Mouse (Mus musculus) cerebellum, adult 11-12 months (tissue): ENCODE results near the gene H2-Q4.
"Not testable (repeated sequence)": the region's sequence is repeated elsewhere in the genome, so short reads cannot be mapped to it uniquely, and the experiment has no call there.

Source experiments
- DNase-seq: peaks from one replicate; pipeline ENCODE4 v3.0.0; 2022

Gene H2-Q4

GRCm38 (mm10) chr17:35379369-35379728 lies at the start of gene H2-Q4:
Gene H2-Q4 (plus strand): TSS chr17:35379617.
- peak; percentile 36 for DNase-seq

- DNase-seq, result not testable (repeated sequence)
Measured at GRCm38 (mm10) chr17:35329714-35330113, 49.7 kb upstream of the H2-Q4 start.

- not testable (repeated sequence) for DNase-seq
Measured at GRCm38 (mm10) chr17:35331546-35331945, 47.9 kb upstream of the H2-Q4 start.

GRCm38 (mm10) chr17:35342071-35342671 lies 37.2 kb upstream of the H2-Q4 start, which contains the start of gene H2-Q2:
Gene H2-Q2 (plus strand): TSS chr17:35342242.
- no peak for DNase-seq

DNA sequence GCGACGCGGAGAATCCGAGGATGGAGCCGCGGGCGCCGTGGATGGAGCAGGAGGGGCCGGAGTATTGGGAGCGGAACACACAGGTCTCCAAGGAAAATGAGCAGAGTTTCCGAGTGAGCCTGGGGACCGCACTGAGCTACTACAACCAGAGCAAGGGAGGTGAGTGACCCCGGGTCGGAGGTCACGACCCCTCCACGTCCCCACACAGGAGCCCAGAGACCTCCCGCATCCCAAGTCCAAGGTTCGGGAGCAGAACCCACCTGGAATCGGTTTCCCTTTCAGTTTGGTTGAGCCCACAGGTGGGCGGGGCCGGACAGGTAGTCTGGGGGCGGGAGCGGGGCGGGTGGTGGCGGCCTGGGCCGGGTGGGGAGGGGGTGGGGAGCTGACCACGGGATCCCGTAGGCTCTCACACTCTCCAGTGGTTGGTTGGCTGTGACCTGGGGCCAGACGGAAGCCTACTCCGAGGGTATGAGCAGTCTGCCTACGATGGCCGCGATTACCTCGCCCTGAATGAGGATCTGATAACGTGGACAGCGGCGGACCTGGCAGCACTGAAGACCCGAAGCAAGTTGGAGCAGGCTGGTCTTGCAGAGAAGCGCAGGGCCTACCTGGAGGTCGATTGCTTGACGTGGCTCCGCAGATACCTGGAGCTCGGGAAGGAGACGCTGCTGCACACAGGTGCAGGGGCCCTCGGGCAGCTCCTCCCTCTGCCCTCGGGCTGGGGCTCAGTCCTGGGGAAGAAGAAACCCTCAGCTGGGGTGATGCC lies 36.5 kb upstream of the H2-Q4 start:
- no peak for DNase-seq

GRCm38 (mm10) chr17:35347659-35348058 lies 31.8 kb upstream of the H2-Q4 start:
- not testable (repeated sequence) for DNase-seq

DNA sequence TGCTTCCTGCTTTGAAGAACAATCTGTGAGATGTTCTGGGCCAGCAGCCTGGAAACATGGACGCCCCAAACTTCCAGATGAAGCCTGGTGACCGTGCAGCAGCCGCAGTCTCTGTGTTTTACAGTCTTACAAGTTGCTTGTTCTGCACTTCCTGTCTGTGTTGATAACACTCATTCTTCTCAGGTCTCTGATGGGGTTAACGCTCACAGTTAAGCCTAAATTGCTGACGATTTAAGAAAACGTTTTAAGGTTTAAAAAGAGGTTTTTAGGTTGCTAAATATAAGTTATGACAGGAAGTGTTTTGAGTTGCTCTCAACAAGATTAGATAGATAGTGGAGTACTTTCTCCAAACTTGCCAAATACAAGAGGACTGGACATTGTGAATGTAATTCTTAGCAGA lies 26.1 kb upstream of the H2-Q4 start:
- DNase-seq, result not testable (repeated sequence)

DNA sequence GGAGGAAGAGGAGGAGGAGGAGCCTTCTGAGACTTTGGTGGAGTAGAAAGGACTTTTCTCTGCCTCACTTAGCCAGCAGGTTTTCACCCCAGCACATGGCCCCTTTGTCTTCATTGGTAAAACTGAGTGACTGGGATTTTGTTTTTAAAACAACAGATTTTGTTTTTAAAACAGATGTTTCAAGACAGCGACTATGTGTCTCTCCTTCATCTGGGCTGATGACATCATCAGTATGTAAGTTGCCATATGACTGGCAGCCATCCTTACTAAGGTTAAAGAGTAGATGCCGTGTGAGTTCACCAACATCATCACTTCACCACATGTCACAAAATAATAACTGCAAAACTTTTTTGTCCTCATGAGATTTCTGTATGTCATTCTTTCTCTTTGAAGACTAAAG lies 25.3 kb upstream of the H2-Q4 start:
- DNase-seq, result no peak

DNA sequence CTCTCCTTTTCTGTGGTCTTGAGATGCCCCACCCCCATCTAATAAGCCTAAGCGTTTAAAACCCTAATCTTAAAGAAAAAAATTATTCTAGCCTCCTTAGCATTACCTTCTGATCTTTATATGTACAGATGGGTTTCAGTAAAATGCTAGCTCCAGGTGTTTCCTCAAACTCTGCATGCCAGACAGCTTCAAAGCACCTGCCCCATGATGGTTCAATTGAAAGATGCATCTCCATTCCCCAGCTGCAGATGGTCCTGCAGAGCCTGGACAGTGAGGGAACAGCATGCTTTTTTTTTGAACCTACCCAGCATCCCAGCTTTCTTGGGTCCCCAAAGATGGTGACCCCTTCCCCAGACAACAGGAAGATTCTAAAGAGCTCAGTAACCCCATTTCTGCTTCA lies 22.3 kb upstream of the H2-Q4 start:
- DNase-seq, result no peak

- no peak for DNase-seq
Measured at GRCm38 (mm10) chr17:35358763-35359469, 20.5 kb upstream of the H2-Q4 start.

DNA sequence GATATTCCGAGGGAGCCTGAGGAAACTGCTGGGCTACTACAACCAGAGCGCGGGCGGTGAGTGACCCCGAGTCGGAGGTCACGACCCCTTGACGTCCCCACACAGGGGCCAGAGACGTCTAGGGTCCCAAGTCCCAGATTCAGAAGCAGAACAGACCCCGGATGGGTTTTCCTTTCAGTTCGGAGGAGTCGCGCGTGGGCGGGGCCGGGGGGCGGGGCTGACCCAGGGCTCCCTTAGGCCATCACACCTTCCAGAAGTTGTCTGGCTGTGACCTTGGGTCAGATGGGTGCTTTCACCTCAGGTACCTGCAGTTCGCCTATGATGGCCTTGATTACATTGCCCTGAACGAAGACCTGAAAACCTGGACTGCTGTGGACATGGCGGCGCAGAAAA lies 20.0 kb upstream of the H2-Q4 start:
- no peak for DNase-seq

DNA sequence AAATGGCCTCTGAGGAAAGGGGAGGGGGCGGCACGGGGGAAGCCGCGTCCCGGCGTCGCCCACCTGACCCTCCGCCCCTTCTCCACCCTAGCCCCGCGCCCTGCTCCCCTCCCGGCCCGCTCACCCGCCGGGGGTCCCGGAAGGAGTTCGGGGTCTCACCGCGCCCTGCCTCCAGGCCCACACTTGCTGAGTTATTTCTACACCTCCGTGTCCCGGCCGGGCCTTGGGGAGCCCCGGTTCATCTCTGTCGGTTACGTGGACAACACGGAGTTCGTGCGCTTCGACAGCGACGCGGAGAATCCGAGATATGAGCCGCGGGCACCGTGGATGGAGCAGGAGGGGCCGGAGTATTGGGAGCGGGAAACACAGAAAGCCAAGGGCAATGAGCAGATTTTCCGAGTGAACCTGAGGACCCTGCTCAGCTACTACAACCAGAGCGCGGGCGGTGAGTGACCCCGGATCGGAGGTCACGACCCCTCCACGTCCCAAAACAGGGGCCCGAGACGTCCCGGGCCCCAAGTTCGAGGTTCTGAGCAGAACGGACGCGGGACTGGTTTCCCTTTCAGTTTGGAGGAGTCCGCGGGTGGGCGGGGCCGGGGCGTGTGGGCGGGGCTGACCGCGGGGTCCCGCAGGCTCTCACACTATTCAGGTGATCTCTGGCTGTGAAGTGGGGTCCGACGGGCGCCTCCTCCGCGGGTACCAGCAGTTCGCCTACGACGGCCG lies 473 bp downstream of the H2-Q4 start:
- no peak for DNase-seq

GRCm38 (mm10) chr17:35389796-35390195 lies 10.4 kb downstream of the H2-Q4 start:
- not testable (repeated sequence) for DNase-seq

DNA sequence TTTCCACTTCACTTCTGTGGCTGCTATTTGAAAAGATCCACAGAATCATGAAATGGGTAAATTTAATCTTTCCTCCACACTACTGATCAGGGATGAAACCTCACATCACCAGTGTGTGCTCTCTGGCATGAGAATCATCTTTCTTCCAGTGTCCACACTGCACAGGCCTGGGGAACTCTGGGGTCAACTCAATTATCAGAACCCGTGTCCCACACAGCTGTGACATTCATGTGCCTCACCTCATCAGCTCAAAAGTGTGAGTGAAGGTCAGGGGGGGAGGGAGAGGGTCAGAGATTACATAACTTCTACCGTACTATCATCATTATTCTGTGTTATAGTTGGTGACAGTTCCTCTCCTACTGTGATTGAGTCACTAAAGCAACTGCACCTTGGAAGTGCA lies 13.3 kb downstream of the H2-Q4 start:
- DNase-seq, result not testable (repeated sequence)

DNA sequence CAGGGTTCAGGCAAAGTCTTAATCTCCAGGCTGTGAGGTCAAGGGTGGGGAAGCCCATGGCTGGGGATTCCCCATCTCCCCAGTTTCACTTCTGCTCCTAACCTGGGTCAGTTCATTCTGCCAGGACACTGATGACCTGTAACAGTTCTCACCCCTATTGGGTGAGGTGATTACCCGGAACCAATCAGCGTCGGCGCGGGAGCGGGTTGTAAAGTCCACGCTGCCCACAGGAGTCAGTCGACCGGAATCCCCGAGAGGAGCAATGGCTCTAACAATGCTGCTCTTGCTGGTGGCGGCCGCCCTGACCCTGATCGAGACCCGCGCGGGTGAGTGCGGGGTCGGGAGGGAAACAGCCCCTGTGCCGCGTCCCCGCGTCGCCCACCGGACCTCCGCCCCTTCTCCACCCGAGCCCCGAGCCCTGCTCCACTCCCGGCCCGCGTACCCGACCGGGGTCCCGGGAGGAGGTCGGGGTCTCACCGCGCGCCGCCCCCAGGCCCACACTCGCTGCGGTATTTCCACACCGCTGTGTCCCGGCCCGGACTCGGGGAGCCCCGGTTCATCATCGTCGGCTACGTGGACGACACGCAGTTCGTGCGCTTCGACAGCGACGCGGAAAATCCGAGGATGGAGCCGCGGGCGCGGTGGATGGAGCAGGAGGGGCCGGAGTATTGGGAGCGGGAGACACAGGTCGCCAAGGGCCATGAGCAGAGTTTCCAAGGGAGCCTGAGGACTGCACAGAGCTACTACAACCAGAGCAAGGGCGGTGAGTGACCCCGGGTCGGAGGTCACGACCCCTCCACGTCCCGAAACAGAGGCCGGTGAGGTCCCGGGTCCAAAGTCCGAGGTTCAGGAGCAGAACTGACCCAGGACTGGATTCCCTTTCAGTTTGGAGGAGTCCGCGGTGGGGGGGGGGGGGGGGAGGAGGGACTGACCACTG lies 14.7 kb downstream of the H2-Q4 start:
- DNase-seq, result not testable (repeated sequence)

- not testable (repeated sequence) for DNase-seq
Measured at GRCm38 (mm10) chr17:35396956-35397355, 17.5 kb downstream of the H2-Q4 start.

DNA sequence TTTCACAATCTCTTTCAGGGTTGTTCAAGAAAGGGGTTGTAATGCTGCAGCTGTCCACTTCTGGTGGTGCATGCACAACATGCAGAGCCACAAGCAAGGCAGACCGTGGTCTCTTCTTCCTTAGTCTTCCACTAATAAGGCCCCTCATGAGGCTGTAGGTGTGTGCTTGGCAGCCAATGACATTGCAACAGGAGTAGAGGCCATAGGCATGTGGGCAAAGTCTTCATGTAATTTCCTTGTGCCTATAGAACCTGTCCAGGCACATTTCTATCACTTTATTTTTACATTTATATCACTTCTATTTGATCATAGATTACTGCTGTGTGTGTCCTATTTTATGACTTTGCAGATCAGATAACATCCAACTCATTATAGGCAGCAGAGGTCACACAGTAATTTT lies 33.6 kb downstream of the H2-Q4 start:
- DNase-seq, result not testable (repeated sequence)

- not testable (repeated sequence) for DNase-seq
Measured at GRCm38 (mm10) chr17:35415273-35416129, 36.1 kb downstream of the H2-Q4 start.

DNA sequence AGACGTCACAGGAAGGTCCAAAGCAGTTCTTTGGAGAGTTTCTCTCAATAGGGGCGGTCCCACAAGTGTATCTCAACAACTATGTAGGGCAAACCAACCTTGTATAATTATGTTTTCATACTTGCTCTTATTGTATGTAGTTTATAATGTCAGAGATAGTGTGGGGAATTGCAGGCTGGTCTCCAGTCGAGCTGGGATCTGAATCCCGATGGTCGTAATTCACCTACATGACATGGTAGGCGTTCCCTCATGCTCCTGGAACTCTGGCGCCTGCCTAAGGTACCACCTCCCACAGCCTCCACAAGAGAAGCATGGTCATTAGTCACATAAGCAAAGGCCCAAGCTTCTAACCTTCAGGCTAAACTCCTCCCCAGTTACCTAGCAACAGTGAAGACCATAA lies 39.4 kb downstream of the H2-Q4 start:
- no peak for DNase-seq

GRCm38 (mm10) chr17:35419564-35419963 lies 40.1 kb downstream of the H2-Q4 start:
- DNase-seq, result not testable (repeated sequence)
